Mouse (Mus musculus): ENCODE measurements around the gene Gm45713.
A peak's percentile ranks its signal among the peaks of the same experiment; 100 is the strongest.
"Not testable (repeated sequence)": the region's sequence is repeated elsewhere in the genome, so short reads cannot be mapped to it uniquely, and the experiment has no call there.

The Gm45713 gene

GRCm38 (mm10) chr7:45144368-45145174 is 8.5 kb upstream of the Gm45713 start:
- no peak for DNase-seq (ENCODE audit: low read depth, low spot score)

- DNase-seq (ENCODE audit: low read depth, low spot score), result no peak
These were observed 5.9 kb upstream of the Gm45713 start for GRCm38 (mm10) chr7:45141914-45142313.

GRCm38 (mm10) chr7:45141319-45141718 is 5.3 kb upstream of the Gm45713 start:
- no peak for DNase-seq (ENCODE audit: low read depth, low spot score)

GRCm38 (mm10) chr7:45139904-45140723 is 4.1 kb upstream of the Gm45713 start:
- DNase-seq (ENCODE audit: low read depth, low spot score), result no peak

- DNase-seq (ENCODE audit: low read depth, low spot score), result no peak
These were observed 2.4 kb upstream of the Gm45713 start for GRCm38 (mm10) chr7:45138403-45138802.

- DNase-seq (ENCODE audit: low read depth, low spot score), result no peak
These were observed 1.4 kb upstream of the Gm45713 start for GRCm38 (mm10) chr7:45137171-45138006.

- no peak for DNase-seq (ENCODE audit: low read depth, low spot score)
These were observed 661 bp downstream of the Gm45713 start for GRCm38 (mm10) chr7:45135370-45135769.

- no peak for DNase-seq (ENCODE audit: low read depth, low spot score)
These were observed 1.4 kb downstream of the Gm45713 start for GRCm38 (mm10) chr7:45134544-45135026.

GRCm38 (mm10) chr7:45133446-45134159 is 2.4 kb downstream of the Gm45713 start:
- no peak for DNase-seq (ENCODE audit: low read depth, low spot score)

- DNase-seq (ENCODE audit: low read depth, low spot score), result no peak
These were observed 4.2 kb downstream of the Gm45713 start for GRCm38 (mm10) chr7:45131850-45132249.

- no peak for DNase-seq (ENCODE audit: low read depth, low spot score)
These were observed 6.1 kb downstream of the Gm45713 start for GRCm38 (mm10) chr7:45129776-45130512.

GRCm38 (mm10) chr7:45129318-45129717 is 6.7 kb downstream of the Gm45713 start:
- DNase-seq (ENCODE audit: low read depth, low spot score), result peak; percentile 74

- DNase-seq (ENCODE audit: low read depth, low spot score), result peak; percentile 100
These were observed 7.3 kb downstream of the Gm45713 start, which contains the start of gene Rpl13a for GRCm38 (mm10) chr7:45128624-45129246. Rpl13a (minus strand) TSS chr7:45128761.

- DNase-seq (ENCODE audit: low read depth, low spot score), result no peak
These were observed 8.3 kb downstream of the Gm45713 start for GRCm38 (mm10) chr7:45127700-45128224.

- no peak for DNase-seq (ENCODE audit: low read depth, low spot score)
These were observed 9.0 kb downstream of the Gm45713 start for GRCm38 (mm10) chr7:45126844-45127699.

- no peak for DNase-seq (ENCODE audit: low read depth, low spot score)
These were observed 9.7 kb downstream of the Gm45713 start for GRCm38 (mm10) chr7:45126147-45126843.

GRCm38 (mm10) chr7:45125649-45126048 is 10.4 kb downstream of the Gm45713 start:
- DNase-seq (ENCODE audit: low read depth, low spot score), result not testable (repeated sequence)

GRCm38 (mm10) chr7:45125144-45125600 is 10.9 kb downstream of the Gm45713 start:
- DNase-seq (ENCODE audit: low read depth, low spot score), result no peak
